Comparison of ENCODE assay signal across 15 mouse cellular contexts in the genomic region with DNA sequence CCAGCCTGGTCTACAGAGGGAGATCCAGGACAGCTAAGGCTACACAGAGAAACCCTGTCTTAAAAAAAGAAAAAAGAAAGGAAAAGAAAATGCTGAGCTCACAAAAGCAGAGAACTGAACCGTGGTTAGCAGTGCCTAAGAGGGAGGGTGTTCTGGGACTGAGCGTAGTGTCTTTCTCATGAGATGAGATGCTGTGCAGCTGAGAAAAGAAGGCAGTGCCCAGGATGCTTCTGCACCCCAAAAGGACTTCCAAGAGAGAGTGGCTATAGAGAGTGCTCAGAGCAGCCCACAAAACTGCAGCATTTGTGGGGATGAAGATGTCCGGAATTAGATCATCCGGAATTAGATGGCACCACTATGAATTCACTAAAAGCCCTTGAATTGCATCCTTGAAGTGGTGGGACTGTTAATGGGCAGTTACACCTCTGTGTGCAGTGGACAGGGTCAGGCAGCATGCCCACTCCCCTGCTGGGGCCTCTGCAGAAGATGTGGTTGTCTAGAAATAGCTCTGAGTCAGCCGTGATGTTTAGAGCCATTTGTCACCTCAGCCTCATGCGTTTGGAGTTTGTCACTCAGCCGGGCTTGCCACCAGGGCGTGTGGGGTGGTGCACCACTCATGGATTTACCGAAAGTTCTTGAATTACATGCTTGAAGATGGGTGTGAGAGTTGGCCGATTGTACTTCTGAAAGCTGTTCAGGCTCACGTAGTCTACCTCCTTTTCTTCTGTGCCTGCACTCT. TPM values are rescaled to one million over a fixed set of nuclear protein-coding genes. Genes with fewer than 3 reads are reported as not detected.
DNase-seq lines count a peak whose midpoint lies in the region; ATAC-seq and TF ChIP-seq lines count a peak whose summit lies in the region.
"Had no signal": no experiment of that assay in that cellular context is flagged by ENCODE, and none has a peak within 500 bp of the region (broad histone marks: within the 10 kb centered on the region; RNA-seq: fewer than 3 reads in every experiment).

No protein-coding gene starts in this region.

- no peak overlapping the region for H3K4me3 ChIP-seq in embryonic facial prominence, embryonic 14.5 days (ENCODE audit: low read depth, low read length)
- no peak overlapping the region for H3K4me3 ChIP-seq in embryonic facial prominence, embryonic 10.5 days
- H3K4me3 ChIP-seq in C2C12 (ENCODE audit: insufficient read depth, poor library complexity, severe bottlenecking): no peak overlapping the region
- H3K4me3 ChIP-seq: hindbrain, embryonic 10.5 days; liver, embryonic 12.5 days had no signal

- WGBS in embryonic facial prominence, embryonic 14.5 days: 74% methylated on average over 11 of the region's 11 CpGs
- WGBS in embryonic facial prominence, embryonic 10.5 days: 86% methylated on average over 11 of the region's 11 CpGs

- peaks cover 6% of the 10 kb centered on the region; the same call in 1 of the 2 replicates for H3K9me3 ChIP-seq in embryonic facial prominence, embryonic 14.5 days (ENCODE audit: control insufficient read depth, low read length)
- H3K9me3 ChIP-seq in embryonic facial prominence, embryonic 10.5 days: peaks cover 10% of the 10 kb centered on the region; the same call in 1 of the 2 replicates

- H3K27me3 ChIP-seq in embryonic facial prominence, embryonic 14.5 days (replicated peaks; ENCODE audit: control insufficient read depth, insufficient read depth, low read length): no peaks in the 10 kb centered on the region
- no peaks in the 10 kb centered on the region for H3K27me3 ChIP-seq in embryonic facial prominence, embryonic 10.5 days (replicated peaks; ENCODE audit: low read depth, poor library complexity, severe bottlenecking)
- no peaks in the 10 kb centered on the region for H3K27me3 ChIP-seq in C2C12 (ENCODE audit: control insufficient read depth, insufficient read depth, insufficient read length)
- H3K27me3 ChIP-seq: liver, embryonic 12.5 days had no signal

- peaks cover 34% of the 10 kb centered on the region for H3K79me3 ChIP-seq in C2C12 (ENCODE audit: low read depth)

- TF ChIP-seq CTCF in C2C12 (IDR thresholded peaks at IDR 0.05; ENCODE audit: control insufficient read depth, insufficient read depth, insufficient read length): no peak

- peaks cover 4% of the 10 kb centered on the region for H3K4me1 ChIP-seq in embryonic facial prominence, embryonic 14.5 days (ENCODE audit: control insufficient read depth, insufficient read depth, low read length)
- peaks cover 3% of the 10 kb centered on the region for H3K4me1 ChIP-seq in embryonic facial prominence, embryonic 10.5 days

- peaks cover 68% of the 10 kb centered on the region for H3K79me2 ChIP-seq in C2C12 (ENCODE audit: control insufficient read depth, insufficient read depth)

- 0 out of 2 replicates have a peak, but pooled peaks cover 8% of the 10 kb centered on the region for H3K36me3 ChIP-seq in embryonic facial prominence, embryonic 14.5 days (ENCODE audit: control insufficient read depth, insufficient read depth, low read length)
- H3K36me3 ChIP-seq in embryonic facial prominence, embryonic 10.5 days (replicated peaks): peaks cover 17% of the 10 kb centered on the region
- peaks cover 4% of the 10 kb centered on the region for H3K36me3 ChIP-seq in C2C12 (ENCODE audit: control insufficient read depth, insufficient read depth)
- H3K36me3 ChIP-seq: liver, embryonic 12.5 days had no signal

- no peak overlapping the region for H3K27ac ChIP-seq in embryonic facial prominence, embryonic 14.5 days (replicated peaks; ENCODE audit: low read depth, low read length)
- no peak overlapping the region for H3K27ac ChIP-seq in embryonic facial prominence, embryonic 10.5 days (replicated peaks)
- H3K27ac ChIP-seq: hindbrain, embryonic 10.5 days; liver, embryonic 12.5 days had no signal

- intact Hi-C loops in left cerebral cortex, postnatal 10 days (cut with DNase I): no loop called here
- intact Hi-C loops in heart, postnatal 10 days (cut with DNase I): no loop called here

- peak overlapping the region; percentile 57 for H3ac ChIP-seq in C2C12 (ENCODE audit: control insufficient read depth, insufficient read length, low read depth)

- peak; percentile 51 for DNase-seq in embryonic facial prominence, embryonic 14.5 days (ENCODE audit: low spot score)
- DNase-seq in embryonic facial prominence, embryonic 10.5 days (ENCODE audit: low spot score): no peak
- peak; percentile 33 to 59 for DNase-seq in left cerebral cortex, adult 18-20 months (ENCODE audit: low spot score in 2 of 2)
- DNase-seq in left cerebral cortex, postnatal 10 days (ENCODE audit: extremely low spot score in 1 of 2, low spot score in 2 of 2): no peak
- DNase-seq in heart, postnatal 10 days: peak; percentile 69 to 82
- no peak for DNase-seq in spleen, postnatal 10 days (ENCODE audit: low spot score in 2 of 2)
- DNase-seq: adrenal gland, adult 8-10 months; B cell, adult 2 months; cerebellum, adult 11 months; kidney, adult 2 months had no signal

- no peak overlapping the region for H3K9ac ChIP-seq in embryonic facial prominence, embryonic 14.5 days (ENCODE audit: low read depth, low read length)
- H3K9ac ChIP-seq: liver, embryonic 12.5 days had no signal

- no peak overlapping the region for H3K4me2 ChIP-seq in embryonic facial prominence, embryonic 14.5 days (ENCODE audit: low read depth, low read length)
- H3K4me2 ChIP-seq: liver, embryonic 12.5 days had no signal

- ATAC-seq in embryonic facial prominence, embryonic 14.5 days (ENCODE audit: low read depth): no peak
- no peak for ATAC-seq in cerebellum, adult (ENCODE audit: insufficient number of reproducible peaks, low FRiP score, low TSS enrichment)
- ATAC-seq: forebrain, embryonic 14.5 days; liver, embryonic 12.5 days had no signal

TF ChIP-seq in C2C12, 6 proteins besides CTCF, POLR2A, EP300 and RAD21:
- peak; percentile 25 for TF ChIP-seq FOSL1 (IDR thresholded peaks at IDR 0.05; ENCODE audit: insufficient read depth, low read length, poor library complexity, severe bottlenecking)
- TF ChIP-seq CEBPB (IDR thresholded peaks at IDR 0.05; ENCODE audit: low read depth): no peak
- peak; percentile 66 for TF ChIP-seq MYOD1 (IDR thresholded peaks at IDR 0.05; ENCODE audit: control insufficient read depth, insufficient read length, low read depth)
- peak; percentile 90 for TF ChIP-seq MAX (IDR thresholded peaks at IDR 0.05)

RNA-seq across cellular contexts. Expression of gene Lrrfip1, which starts 23.8 kb away (rescaled TPM):
- 51.6 and 58.6 TPM in 2 replicates for polyA plus RNA-seq in embryonic facial prominence, embryonic 14.5 days (2014; fragmentation: Nextera tagmentation; extraction: Ambion mirVana)
- polyA plus RNA-seq in embryonic facial prominence, embryonic 10.5 days (2016; fragmentation: Nextera tagmentation; extraction: Ambion mirVana): 22.5 and 25.7 TPM in 2 replicates
- 10 to 100 TPM; 71.0 to 74.6 TPM for total RNA-seq in left cerebral cortex, adult 18-20 months (2021)
- 10 to 100 TPM; 71.3 to 79.0 TPM for total RNA-seq in left cerebral cortex, postnatal 10 days (2021)
- 74.1 TPM for polyA plus RNA-seq in C2C12 (2012; fragmentation: generic; extraction: Trizol)
- 100 to 1,000 TPM; 172 to 186 TPM for total RNA-seq in heart, postnatal 10 days (2021)

RNA-seq across cellular contexts. Expression of gene Rab17, which starts 52.9 kb away (rescaled TPM):
- polyA plus RNA-seq in embryonic facial prominence, embryonic 14.5 days (2014; fragmentation: Nextera tagmentation; extraction: Ambion mirVana): 2.4 and 2.5 TPM in 2 replicates
- 0.39 and 0.44 TPM in 2 replicates for polyA plus RNA-seq in embryonic facial prominence, embryonic 10.5 days (2016; fragmentation: Nextera tagmentation; extraction: Ambion mirVana)
- total RNA-seq in left cerebral cortex, adult 18-20 months (2021): not detected
- under 1 TPM in 1 of 2 experiments, not detected in 1; 0.21 TPM for total RNA-seq in left cerebral cortex, postnatal 10 days (2021)
- 0.02 TPM for polyA plus RNA-seq in C2C12 (2012; fragmentation: generic; extraction: Trizol)
- 1 to 10 TPM; 3.8 to 5.0 TPM for total RNA-seq in heart, postnatal 10 days (2021)
- total RNA-seq: adrenal gland, adult 8-10 months had no signal

Comparison
In these comparisons a context has a peak if more than half of its experiments do, and no peak if none do; other contexts are left out.
1. DNase-seq: peak in embryonic facial prominence, embryonic 14.5 days (single experiment), left cerebral cortex, adult 18-20 months (2 of 2) and heart, postnatal 10 days (2 of 2); none in embryonic facial prominence, embryonic 10.5 days (single experiment), left cerebral cortex, postnatal 10 days (0 of 2) and spleen, postnatal 10 days (0 of 2).